Mouse (Mus musculus) adrenal gland, adult 8-10 months (tissue): Measurements from ENCODE around the gene Abhd14b. TPM values are rescaled to one million over a fixed set of nuclear protein-coding genes. Genes with fewer than 3 reads are reported as not detected.
A peak's percentile ranks its signal among the peaks of the same experiment; 100 is the strongest.

Source experiments
- DNase-seq: peaks from one replicate; pipeline ENCODE4 v3.0.0; 2022
- total RNA-seq, 4 experiments: library from RNA; stranded (reverse); gene quantifications; 2 replicates each; pipeline ENCODE4 v1.2.4; 2022

The Abhd14b gene
- total RNA-seq, 4 experiments from 2014 or later: 46.4 to 65.7 (median 49.1) TPM

DNA sequence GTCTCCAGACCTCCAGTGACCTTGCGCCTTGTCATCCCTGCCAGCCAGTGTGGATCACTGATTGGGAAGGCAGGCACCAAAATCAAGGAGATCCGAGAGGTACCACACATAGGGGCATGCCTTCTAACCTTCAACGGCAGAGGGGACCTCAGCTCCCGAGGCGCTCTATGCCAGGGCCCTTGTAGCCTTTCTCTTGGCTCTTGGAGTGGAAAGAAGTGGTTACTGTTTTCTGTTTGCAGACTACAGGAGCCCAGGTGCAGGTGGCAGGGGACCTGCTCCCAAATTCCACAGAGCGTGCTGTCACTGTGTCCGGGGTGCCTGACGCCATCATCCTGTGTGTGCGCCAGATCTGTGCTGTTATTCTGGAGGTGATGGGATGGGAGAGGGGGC lies 13.8 kb downstream of the Abhd14b start:
- DNase-seq: no peak

DNA sequence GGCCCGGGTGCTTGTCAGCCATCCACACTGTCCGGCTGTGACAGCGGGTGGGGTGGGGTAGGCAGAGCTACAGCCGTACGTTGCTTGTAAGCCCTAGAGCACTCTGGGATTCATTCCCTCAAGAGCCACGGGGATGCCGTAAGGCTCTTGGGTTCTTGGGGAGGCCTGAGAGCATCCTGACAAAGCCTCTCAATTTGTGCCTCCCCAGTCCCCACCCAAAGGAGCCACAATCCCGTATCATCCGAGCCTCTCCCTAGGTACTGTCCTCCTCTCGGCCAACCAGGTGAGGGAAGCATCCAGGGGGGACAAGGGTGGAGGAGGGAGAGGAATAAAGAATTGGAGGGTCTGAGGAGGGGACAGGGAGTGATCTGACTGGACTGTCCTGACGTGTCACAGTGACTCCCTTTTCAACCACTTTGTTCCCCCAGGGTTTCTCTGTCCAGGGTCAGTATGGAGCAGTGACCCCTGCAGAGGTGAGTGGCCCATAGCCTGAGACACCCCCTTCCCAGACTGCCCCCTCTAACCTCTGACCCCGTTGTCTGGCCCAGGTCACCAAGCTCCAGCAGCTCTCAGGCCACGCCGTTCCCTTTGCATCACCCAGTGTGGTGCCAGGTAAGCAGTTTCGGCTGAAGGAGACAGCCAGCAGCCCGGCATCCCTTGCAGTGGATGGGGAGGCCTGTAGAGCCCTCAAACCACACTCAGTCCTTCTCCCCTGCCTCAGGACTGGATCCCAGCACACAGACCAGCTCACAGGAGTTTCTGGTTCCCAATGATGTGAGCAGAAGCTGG lies 14.6 kb downstream of the Abhd14b start:
- no peak for DNase-seq

DNA sequence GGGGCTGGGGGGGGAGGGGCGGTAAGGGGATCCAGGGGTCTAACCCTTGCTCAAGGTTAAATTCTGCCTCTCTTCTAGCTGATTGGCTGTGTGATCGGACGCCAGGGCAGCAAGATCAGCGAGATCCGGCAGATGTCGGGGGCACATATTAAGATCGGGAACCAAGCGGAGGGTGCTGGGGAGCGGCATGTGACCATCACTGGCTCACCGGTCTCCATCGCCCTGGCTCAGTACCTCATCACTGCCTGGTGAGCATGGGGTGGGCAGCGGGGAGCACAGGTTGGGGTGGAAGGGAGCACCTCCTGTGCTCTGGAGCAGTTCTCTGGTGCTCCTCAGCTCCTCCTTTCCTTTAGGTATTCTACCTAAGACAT lies 15.2 kb downstream of the Abhd14b start:
- DNase-seq: no peak

DNA sequence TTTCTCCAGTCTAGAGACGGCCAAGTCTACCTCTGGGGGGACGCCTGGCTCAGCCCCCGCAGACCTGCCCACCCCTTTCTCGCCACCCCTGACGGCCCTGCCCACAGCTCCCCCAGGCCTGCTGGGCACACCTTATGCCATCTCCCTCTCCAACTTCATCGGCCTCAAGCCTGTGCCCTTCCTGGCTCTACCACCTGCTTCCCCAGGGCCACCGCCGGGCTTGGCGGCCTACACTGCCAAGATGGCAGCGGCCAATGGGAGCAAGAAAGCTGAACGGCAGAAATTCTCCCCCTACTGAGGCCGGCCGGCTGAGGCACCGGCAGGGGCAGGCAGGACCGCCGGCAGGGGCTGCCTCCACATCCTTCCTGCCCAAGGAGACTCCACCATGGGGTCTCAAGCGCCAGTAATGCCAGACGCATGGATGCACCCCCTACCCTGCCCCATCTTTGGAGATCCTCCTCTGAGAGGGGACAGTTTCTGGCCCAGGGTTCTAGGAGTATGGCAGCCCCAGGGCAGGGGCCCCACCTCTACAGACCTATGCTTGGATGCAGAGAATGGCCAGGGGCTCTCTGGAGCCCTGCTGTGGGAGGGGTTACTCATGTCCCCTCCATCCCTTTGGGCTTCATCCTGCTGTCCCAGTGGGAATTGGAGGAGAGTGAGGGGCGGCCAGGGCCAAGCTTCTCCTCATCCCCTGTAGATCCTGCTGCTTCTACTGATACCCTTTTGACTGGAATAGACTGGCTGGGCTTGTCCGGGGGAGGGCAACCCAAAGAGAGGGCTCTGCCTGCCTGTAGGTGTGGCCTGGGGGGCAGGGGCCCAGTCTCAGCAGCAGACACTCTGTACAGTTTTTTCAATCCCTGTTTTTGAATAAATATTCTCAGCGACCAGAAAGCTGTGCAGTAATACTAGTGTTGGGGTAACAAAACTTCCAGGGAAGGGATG lies 16.1 kb downstream of the Abhd14b start:
- DNase-seq: no peak

DNA sequence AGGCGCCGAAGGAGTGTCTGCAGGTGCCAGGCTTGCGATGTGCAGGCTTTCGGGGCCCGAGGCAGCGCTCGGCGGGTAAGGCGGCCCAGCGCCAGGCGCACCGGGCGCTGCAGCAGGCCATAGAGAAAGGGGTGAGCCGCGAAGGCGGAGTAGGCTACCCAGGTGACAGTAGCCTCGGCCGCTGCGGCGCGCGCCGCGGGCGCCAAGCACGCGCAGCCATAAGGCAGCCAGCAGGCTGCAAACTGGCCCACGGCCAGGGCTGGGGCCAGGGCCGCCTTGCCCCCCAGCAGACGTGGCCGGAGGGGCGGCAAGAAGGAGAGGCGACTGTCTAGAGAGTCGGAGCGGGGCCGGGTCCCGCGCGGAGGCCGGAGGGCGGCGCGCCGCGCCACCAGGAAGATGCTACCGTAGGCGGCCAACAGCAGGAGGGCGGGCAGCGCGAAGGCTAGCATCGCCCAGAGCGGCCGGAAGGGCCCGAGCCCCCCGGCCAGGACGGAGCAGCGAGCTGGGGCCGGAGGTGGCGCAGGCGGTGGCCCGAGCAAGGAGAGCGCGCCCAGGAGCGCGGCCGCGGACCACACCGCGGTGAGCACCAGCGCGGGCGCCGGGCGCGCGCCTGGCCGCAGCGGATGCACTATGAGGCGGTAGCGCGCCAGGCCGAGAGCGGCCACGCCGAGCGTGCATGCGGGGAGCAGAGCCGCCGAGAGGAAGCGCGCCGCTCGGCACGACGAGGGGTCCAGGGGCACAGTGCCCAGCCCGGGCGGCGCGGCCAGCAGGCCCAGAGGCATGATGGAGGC lies 17.7 kb downstream of the Abhd14b start:
- DNase-seq: no peak

DNA sequence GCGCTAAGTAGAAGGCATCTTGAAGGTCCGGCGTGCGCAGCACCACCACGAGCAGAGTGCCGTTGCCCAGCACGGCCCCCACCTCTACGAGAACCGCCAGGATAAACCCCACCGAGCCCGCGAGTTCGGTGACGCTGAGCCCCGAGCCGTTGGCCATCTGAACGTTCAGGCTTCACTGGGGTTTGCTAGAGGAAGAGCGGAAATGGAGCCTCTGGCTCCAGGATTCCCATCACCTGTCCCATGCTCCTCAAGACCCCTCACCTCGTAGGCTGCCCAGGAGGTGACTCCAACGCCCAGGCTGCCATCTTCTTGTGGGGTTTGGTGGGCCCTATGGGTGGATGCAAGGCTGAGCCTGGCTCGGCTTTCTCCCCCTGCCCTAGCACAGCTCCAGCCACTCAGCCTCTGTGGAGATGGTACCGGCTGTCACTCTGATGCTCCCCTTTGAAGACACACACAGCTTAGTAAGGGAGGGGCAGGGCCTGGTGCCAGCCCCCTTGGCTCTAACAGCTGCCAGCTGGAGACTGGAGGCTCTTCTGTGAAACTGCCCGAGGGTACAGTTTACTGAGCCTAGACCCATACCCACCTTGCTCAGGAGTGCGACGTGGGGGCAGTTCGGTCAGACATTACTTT lies 18.4 kb downstream of the Abhd14b start, which contains the start of gene Gpr62:
Gpr62 (minus strand) TSS at position 368 of the 630 bp plus-strand sequence.
- no peak for DNase-seq

DNA sequence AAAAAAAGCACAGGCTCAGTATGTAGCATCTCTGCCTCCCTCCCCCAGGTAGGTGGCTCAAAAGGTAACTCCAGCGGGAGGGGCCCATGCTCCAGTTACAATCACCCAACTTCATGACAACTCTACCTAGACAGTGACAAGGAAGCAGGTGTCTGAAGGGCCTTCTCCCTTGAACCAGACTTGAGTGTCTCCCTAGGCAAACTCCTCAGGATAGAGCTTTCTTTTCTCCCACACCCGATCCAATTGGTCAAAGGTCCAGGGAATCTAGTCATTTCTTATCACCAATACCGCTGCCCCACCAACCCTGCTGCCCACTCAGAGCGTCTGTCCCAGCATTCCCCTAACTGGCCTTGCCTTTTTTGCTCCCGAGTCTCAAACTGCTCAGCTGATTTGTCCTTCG lies 19.5 kb downstream of the Abhd14b start:
- no peak for DNase-seq

DNA sequence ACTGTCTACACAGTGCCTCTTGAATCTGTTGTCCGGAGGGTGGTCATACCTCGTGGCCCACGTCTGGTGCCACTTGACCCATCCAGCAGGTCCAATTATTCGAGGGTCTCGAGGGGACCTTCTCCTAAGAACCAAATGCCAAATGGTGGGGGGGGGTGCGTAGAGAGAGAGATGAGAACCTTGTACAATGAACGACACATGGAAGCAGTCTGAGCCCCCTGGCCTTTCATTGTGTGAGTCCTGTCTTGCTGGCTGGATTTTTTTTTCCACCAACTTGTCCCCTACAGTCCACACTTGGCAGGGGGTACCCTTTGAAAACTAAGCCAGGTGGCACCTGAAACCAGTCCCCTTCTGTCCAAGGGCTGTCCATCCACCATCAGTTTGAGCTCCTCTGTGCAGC lies 20.5 kb downstream of the Abhd14b start:
- no peak for DNase-seq

DNA sequence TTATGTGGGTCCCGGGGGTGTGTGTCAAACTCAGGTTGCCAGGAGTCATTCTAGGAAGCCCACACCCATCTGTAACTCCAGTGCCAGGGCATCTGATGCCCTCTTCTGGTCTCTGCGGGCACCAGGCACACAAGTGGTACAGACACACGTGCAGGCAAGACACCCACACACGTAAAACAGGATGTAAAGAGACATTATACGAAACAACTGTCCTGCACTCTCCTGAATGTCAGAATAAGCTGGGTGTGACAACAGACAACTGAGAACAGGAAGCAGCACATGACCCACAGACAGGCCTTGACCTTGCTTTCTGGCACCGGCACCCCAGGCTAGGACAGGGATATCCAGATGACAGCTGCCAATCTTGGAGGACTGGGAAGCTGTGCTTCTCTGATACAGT lies 22.1 kb downstream of the Abhd14b start:
- no peak for DNase-seq

DNA sequence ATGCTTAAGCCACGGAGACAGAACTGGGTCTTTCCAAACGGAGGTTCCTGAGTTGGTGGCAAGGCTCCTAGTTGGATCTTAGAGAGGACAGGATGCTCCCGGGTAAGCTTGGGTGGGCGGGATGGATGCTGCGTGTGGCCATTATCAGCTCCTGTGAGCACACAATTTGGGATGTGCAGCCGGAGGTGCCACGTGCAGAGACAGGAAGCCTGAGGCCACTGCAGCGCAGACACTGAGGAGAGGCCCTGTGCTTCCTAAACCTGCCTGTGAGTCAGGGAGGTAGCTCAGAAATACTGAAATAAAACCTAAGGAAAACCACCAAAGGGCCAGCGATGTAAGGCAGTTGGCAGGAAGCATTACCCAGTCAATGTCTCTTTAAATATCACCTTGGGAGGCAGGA lies 22.5 kb downstream of the Abhd14b start:
- DNase-seq: no peak

DNA sequence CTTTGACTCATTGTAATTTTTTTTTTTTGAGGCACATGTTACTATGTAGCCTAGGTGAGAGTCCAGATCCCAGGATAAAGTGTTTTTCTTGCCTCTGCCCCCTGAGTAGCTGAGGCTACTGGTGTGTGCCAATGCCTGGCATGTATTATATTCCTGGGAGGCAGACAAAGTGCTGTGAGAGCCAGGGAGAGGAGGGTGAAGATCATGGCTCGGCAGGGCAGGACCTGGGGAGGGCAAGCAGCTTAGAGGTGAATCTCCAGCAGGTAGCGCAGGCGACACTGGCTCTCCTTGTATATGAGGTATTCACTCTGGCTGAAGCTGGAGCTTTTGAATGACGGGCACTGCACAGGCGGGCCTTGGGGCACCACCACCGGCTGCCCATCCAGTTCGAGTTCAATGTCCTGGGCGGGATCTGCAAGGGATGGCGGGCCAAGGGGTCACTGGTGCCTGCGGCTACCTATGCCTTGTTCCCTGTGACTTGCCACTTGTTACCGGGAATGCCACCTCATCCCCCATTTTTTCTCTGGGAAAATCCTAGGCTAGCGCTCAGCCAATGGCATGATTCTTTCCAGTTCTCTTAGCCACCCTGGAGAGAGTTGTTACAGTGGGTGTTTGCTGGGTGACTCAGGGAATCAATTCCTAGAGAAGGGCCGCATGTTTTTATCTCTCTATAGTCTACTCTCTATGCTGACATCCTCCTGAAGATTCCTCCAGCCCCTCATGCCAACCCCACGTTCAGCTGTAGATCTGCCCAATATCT lies 23.9 kb downstream of the Abhd14b start:
- DNase-seq: peak; percentile 1

DNA sequence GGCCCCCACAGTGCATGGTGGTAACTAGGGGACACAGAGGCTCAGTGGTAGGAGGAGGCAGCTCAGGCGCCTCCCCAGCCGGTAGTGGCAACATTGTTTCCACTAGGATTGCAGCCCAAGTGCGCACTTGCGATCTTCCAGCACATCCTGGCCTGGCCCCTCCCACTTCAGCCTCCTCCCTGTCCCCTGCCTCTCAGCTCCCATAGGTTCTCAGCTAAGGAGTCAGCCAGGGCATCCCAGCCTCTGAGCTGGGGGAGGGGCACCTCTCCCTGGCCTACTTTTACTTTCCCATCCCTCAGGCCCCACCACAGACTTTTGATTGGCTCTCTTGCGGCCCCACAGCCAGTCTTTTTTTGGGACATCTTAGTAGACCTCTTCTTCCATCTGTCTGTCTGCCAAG lies 24.6 kb downstream of the Abhd14b start:
- DNase-seq: peak; percentile 58

DNA sequence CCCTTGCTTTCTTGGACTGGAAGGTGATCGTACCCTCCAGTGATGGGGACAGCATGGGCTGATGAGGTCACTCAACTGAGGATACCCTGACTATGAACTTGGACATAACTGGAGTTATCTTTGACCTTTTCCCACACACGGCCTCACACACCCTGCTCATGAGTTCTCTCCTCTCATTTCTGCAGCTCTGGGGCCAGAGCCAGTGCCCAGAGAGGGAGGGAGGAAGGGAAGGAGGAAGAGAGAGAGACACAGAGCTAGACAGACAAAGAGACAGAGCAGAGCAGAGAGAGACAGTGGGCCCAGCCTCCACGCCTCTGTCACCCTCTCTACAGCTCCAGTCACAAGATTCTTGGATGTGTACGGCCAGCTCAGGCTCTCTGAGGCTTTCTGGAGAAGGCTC lies 25.1 kb downstream of the Abhd14b start:
- no peak for DNase-seq

DNA sequence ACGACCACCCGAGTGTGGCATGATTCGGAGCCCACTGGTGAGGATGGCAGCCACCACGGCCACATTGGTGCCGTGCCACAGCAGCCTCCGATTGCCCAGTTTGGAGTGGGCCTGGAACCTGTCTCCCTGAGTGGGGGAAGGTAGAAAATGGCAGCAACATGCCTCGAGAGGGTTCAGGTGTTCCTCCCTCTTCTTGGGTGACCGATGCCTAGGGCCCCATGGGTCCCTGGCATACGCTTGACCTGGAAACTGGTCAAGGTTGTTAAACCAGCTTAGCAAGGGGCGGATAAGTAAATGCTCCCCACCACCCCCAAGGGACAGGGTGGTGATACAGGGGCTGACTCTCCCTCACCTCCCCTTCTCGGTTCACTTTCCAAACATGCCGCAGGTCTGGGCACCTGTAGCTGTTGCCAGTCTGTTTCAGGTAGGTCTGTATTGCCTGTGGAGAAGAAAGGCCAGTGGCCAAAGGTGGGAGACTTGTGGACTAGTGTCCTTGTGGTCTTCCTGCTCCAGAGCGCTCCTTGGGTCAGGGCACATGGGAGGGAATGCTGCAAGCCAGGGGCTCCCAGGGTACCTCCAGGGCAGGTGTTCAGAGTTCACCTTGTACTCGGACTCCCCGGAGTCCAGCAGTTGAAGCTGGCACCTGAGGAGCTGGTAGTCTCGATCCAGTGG lies 26.0 kb downstream of the Abhd14b start:
- peak; percentile 14 for DNase-seq

DNA sequence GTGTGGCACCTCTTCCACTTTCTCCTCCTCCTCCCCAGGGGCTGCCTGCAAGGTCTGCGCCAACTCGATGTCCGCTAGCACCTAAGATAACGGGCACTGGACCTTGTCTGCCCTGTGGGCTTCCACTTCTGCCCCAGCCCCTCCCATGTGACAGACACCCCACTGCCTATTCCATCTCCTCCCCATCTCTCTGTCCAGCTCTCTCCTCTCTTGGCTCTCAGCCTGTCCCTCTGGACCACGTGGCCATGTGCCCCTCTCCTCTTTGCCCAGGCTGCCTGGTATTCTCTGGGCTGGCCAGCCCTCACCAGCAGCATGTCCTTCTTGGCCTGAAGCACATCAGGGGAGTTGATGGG lies 26.5 kb downstream of the Abhd14b start:
- peak; percentile 7 for DNase-seq

DNA sequence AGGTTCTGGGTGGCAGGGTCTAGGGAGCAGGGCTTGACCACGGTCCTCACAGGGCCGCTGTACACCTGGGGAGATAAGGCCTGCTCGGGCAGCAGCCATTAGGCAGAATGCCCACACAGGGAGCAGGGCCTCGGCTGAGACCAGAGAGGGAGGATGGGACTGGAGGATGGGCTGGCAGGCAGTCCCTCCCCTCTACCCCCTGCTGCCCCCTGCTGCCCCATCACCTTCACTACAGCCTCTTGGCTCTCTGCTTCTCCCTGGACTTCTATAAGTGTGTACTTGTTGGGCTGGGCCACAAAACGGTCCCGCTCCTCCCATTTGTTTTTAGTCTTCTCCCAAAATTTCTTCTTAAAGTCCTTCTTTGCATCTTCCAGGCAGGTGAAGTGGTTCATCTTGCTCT lies 27.2 kb downstream of the Abhd14b start:
- peak; percentile 45 for DNase-seq

DNA sequence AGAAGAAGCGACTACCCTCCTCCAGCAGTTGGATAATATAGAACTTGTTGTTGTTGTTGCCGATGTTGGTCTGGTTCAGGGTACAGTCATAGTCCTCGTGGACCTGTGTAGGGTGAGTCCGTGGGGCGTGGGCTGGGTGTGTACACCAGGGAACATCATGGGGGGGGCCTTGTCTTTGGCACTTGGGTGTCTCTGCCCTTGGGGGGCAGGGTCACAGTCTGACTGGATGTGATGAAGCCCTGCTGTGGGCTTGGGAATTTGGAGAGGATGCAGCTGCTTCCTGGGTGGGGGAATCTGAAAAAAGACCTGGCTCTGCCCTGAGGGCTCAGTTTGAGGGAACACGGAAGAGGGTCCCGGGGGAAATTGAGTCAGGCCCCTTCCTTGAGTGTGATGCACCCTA lies 27.8 kb downstream of the Abhd14b start:
- peak; percentile 29 for DNase-seq

DNA sequence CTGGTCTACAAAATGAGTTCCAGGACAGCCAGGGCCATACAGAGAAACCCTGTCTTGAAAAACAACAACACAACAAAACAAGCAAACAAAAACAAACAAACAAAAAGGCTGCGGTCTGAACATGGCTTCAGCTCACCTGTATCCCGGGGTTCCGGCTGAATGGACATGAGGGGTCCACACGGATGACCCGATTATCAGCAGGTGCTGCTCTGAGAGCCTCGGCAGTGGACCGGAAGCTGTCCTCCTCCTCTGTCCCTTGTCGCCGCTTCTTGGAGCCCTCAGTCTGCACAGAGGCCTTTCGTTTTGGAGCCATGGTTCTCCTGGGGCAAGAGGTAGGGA lies 28.4 kb downstream of the Abhd14b start, which contains the start of gene Rrp9:
Rrp9 (plus strand) TSS at position 301 of the 339 bp plus-strand sequence.
- DNase-seq: peak; percentile 23

DNA sequence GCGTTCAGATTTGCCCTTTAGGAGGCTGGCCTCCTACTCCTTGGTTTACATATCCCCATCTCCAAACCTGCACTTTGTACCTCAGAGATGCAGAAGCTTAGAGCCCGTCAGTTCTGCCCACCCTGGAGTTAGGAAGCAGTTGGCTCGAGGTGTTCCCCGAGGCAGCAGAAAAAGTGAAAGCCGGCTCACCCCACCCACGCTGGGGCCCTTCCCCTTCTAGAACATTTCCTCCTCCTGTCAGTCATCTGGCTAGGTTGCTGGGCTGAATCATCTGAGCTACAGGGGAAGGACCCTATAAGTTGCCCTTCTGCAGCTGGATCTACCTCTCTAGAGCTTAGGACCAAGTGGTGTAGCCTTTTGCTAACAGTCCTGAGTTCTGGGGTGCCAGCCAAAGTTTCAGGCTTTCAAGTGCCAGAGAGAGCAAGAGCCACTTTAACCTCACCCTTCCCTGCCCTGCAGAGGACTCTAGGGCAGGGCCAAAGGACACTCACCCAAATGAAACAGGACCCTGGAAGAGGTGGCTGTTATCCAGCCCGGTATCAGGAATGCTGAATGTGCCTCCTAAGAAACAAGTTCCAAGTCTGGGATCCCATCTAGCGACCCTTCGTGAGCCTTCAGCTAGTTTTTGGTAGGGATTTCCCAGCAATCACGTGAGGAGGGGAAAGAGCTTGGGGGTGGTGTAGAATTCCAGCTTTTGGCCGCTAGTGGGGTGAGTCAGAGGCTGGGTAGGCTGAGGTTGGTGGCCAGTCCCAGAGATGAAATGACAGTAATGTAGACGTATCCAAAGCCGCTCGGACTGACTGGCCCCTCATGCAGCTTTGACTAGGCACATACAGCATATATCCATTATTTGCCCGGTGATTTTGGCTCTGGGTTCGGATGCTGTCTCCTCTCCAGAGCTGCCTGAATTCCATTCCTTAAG lies 29.0 kb downstream of the Abhd14b start:
- peak; percentile 66 for DNase-seq

DNA sequence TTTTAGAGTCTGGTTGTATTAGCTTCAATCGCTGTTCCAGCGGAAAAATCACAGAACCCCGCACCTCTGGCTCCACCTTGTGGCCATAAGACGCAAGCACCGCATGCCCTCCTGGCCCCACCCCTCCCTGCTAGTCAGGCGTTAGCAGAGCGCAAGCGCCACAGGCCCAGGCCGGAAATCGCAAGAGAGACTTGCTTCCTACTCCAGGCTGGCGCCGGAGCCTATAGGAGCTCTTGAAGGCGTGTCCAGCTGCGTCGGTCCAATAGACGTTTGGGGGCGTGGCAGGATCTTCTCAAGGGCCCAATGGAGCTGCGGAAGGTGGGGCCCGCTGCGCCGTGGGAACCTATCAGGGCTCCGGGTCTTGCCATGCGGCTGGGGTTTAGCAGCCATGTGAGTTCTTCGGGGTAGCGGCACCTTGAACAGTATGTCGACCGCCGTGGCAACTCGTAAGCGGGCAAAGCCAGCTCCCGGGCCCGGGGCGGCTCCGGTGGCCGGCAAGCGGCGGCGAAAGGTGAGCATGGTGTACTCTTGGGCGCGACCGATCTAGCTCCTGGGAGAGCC lies 29.7 kb downstream of the Abhd14b start, which contains the start of gene Parp3:
Parp3 (minus strand) TSS at position 26 of the 561 bp plus-strand sequence.
- DNase-seq: peak; percentile 100
